Mouse (Mus musculus) megakaryocyte, adult 5-6 weeks (primary cell): ENCODE measurements around the gene Gm20388. TPM values are rescaled to one million over a fixed set of nuclear protein-coding genes. Genes with fewer than 3 reads are reported as not detected.

Experiments
- ATAC-seq: 2 replicates; pipeline ENCODE4 v1.8.0; 2016; ENCODE audit warnings: mild to moderate bottlenecking, inconsistent platforms; ENCODE audit not compliant: poor library complexity, severe bottlenecking
- total RNA-seq, 2 experiments: library from RNA; stranded (forward) in 1 of 2; stranded (reverse) in 1 of 2; fragments of 153-499, 151-499 nt in 1 of 2; fragments of 221-1000, 200-1000 nt in 1 of 2; gene quantifications; 2 replicates each; pipeline versions ENCODE4 v1.2.3 to v1.2.4; 2015 to 2017

Gene Gm20388
- total RNA-seq, 2 experiments from 2014 or later, result 7.6 to 15.5 TPM

DNA sequence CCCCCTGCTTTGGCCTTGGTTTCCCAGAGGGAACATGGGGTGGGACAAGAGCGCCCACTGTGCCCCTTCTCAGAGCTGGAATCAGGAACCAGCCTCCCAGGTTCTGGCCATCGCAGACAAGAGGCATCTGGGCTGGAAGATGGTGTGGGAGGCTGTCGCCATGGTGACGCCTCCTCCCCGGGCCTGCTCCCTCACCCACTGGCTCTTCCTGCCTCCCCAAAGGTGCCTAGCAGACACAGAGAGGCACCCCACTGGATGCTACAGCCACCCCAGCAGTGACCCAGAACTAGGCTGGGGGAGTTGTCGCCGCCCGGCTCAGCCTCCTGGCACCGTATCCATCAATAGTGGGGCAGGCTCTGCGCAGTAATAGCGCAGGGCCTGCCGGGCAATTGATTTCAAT is 530.1 kb downstream of the Gm20388 start:
- no peak for ATAC-seq

DNA sequence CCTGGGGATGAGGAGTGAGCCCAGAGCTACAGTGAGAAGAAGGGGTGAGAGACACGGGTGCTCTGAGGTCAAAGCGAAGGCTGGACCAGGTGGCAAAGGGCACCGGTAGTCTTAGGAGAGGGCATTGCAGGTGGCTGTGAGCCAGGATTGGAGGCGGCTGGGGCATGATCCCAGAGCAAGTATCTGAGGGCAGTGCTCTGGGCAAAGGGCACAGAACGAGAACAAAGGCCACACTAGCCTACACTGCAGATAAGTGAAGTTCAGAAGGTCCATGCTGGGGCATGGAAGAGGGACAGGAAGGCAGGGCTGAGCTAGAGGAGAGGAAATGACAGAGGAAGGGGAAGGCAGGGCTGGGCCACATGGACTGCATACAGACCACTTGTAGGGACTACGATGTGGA is 531.0 kb downstream of the Gm20388 start:
- no peak for ATAC-seq

- no peak for ATAC-seq
These were observed 531.8 kb downstream of the Gm20388 start for GRCm38 (mm10) chr8:120442306-120443003.

- ATAC-seq, result peak; percentile 94
These were observed 534.6 kb downstream of the Gm20388 start for GRCm38 (mm10) chr8:120445249-120445648.

DNA sequence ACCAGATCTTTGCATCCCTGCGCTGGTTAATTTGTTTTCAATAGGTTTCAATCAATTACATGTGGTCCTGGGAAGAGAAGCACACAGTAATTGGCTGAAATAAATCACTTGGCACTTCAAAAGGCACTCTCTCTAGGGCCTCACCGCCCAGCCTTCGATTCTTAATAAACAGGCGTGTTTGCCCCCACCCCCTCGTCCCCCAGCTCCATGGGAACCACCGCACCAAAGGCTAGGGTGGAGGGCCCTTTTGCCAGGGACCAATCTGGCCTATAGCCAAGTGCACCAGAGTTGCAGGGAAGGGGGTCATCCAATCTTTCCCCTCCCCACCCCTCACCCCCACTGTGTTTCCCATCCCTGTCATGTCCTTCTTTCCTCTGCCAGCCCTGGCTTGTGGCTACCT is 537.5 kb downstream of the Gm20388 start:
- ATAC-seq, result no peak

DNA sequence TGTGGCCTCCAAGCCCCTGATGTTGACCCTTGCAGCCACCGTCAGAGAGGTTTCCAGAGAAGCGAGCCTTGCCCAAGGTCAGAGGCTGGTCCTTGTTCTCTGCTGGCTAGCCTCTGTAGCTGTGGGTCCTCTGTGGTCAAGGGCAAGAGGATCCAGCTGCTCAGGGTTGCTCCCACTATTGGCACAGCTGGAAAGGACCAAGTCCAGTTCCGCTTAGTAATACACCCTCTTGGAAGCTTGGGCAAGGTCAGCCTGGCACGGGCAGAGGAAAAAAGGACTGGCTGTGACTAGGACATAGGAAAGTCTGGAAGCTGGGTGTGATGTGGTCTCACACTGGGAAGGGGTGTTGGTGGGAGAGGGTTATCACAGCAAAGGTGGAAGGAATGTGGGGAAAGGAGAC is 538.5 kb downstream of the Gm20388 start:
- ATAC-seq, result no peak

- ATAC-seq, result no peak
These were observed 539.0 kb downstream of the Gm20388 start for GRCm38 (mm10) chr8:120449608-120450031.

- ATAC-seq, result no peak
These were observed 541.5 kb downstream of the Gm20388 start for GRCm38 (mm10) chr8:120452111-120452510.

DNA sequence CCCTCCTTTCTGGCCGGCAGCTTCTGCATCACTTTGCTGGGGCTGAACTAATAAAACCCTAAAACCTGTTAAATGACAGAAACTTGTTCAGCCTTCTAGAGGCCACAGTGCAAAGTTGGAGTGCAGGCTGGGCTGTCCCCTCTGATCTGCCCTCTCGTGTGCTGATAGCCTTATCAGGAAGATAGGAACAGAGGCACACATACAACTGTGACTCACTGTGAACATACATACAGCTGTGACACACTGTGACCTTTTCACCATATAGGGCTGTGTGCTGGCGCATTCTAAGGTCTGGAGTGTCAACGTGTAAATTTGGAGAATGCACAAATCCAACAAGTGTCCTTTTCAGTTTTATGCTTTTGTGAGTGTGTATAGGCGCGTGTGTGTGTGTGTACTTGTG is 543.8 kb downstream of the Gm20388 start:
- no peak for ATAC-seq

DNA sequence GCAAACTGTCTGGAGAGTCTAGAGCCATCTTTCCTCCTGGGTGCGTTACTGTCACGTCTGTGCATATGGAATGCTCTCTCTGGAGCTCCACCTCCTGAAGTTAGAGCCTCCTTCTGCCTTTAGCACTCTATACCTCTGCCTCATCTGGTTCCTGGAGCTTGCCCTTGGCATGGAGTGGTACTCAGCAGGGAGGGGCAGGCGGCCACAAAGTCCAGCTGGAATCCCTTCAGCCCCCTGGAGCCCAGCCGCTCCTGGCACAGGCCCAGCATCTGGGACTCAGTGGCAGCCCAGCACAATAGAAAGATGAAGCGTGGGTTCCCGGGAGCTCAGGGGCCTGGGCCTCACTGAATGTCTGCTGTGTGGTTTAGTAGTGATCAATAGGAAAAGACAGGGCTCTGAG is 549.7 kb downstream of the Gm20388 start:
- ATAC-seq, result no peak

DNA sequence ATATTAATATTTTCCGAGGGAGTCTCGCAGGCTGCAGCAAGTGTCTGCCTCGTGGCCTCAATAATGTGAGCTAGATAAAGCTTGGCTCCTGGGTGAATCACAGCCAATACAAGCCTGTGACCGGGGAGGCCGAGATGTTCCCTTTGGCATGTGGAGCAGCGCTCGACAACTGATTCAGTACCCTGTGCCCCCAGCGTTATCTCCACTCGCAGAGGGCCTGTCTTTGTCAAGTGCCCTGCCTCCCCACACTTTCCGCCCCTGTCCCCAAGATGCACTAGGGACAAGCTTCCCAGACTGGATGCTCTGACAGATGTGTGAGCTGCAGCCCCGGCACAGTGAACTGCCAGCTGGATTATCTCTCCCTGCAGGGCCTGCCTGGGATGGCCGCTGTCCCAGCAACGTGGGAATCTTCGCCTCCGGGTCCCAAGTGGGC is 551.5 kb downstream of the Gm20388 start:
- ATAC-seq, result no peak

GRCm38 (mm10) chr8:120462611-120463010 is 552.0 kb downstream of the Gm20388 start:
- no peak for ATAC-seq

DNA sequence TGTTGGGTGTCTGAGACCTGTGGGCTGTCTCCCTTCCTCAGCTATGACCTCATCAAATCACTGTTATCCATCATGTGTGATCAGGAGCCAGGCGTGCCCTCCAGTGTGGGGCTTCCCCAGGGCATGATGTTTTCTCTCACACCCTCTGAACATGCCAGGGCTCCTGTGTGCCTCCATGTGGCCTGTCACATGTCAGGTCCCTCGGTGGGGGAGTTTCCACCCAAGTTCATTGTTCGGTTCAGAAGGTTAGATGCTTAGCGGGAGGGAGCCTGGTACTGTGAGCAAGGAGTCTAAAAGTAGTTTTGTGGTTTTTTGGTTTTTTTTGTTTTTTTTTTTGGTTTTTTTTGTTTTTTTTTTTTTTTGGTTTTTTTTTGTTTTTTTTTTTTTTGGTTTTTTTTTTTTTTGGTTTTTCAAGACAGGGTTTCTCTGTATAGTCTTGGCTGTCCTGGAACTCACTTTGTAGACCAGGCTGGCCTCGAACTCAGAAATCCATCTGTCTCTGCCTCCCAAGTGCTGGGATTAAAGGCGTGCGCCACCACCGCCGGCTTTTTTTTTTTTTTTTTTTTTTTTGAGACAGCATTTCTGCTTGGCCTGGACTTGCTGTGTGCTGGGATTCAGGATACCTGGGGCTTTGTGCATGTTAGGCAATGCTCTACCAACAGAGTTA is 553.4 kb downstream of the Gm20388 start:
- 0 out of 2 replicates have a peak, but pooled peaks have one; percentile 16 for ATAC-seq

- no peak for ATAC-seq
These were observed 553.9 kb downstream of the Gm20388 start for GRCm38 (mm10) chr8:120464585-120464937.

- no peak for ATAC-seq
These were observed 555.1 kb downstream of the Gm20388 start for GRCm38 (mm10) chr8:120465710-120466109.

DNA sequence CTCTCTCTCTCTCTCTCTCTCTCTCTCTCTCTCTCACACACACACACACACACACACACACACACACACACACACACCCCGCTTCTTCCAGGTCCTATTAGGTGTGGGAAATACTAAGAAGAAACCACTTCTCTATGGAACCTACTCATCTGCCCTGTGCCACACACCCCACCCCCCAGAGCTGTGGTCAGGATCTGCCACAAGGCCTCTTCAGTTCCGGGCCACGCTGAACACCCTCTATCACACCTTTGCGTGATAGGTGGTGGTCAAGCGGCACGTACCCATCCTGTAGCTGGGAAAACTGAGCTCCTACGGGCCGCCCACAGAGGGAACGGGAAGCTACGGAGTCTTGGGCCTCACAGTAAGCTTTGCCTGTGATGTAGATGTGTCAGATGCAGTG is 555.6 kb downstream of the Gm20388 start:
- ATAC-seq, result peak; percentile 44; the same call in 1 of the 2 replicates

GRCm38 (mm10) chr8:120467598-120467997 is 557.0 kb downstream of the Gm20388 start:
- ATAC-seq, result no peak

- no peak for ATAC-seq
These were observed 559.5 kb downstream of the Gm20388 start for GRCm38 (mm10) chr8:120470170-120470569.

- ATAC-seq, result peak; percentile 50
These were observed 560.5 kb downstream of the Gm20388 start for GRCm38 (mm10) chr8:120471166-120471565.

DNA sequence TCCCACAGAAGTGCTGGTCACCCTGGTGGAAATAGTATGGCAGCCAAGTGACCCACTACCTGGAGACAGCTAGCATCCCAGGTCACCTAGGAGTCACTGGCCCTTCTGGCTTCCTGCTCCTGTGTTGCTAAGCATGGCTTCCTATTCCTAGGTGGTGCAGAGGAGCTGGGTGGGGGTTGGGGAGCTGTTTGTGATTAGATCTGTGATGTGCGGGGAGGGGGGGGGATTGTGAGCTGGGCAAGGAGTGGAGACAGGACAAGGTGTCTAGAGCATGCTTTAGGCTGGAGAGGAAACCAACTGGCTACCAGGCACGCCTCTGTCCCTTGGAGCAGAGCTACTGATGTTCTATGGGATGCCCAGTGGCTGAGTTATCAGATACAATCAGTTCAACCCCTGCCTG is 561.1 kb downstream of the Gm20388 start:
- no peak for ATAC-seq

GRCm38 (mm10) chr8:120472230-120472629 is 561.6 kb downstream of the Gm20388 start:
- ATAC-seq, result no peak

DNA sequence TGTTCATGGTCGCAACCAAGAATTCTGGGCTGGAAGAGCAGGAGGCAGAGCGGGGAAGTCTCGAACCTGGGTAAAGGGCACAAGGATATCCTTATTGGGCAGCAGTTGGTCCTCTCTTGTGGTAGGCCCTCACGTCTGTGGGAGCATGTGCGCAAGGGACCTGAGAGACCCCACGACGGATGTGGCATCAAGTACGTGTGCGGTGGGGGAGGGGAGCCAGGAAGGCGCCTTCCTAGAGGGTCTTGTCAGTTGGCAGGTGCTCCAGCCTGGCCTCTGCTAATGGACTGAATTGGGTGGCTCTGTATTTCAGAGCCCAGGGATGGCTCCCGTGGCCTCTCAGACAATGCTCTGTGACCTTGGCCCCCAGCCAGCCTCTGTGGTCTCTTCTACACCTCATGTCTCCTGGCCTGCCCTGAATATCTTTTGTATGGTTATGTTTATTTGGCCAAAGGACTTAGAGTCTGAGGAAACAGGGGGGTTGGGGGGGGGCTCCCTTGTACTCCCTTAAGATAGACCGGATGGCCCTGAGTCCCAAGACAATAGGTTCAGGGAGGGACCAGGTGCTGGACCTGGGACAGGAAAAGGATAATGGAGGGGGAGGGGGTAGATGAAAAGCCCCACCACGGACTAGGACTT is 563.2 kb downstream of the Gm20388 start:
- no peak for ATAC-seq
